Mouse (Mus musculus) midbrain, embryonic 14.5 days (tissue): ENCODE measurements at regions not wholly inside any gene's neighbourhood (a gene's known extent, or its start where the extent isn't known, plus 50 kb on each side); places are given as distances from the start of the nearest gene placed in this dataset.

ENCODE experiments used
- ATAC-seq: fragments of 200-750 bp; cut with Nextera tagmentation; 2 replicates; pipeline ENCODE4 v1.8.0; 2017; ENCODE audit warnings: moderate number of reproducible peaks, moderate library complexity; ENCODE audit not compliant: low FRiP score, low TSS enrichment
- DNase-seq: peaks from one replicate; pipeline ENCODE4 v3.0.0-alpha.2; 2015
- H3K27ac ChIP-seq: fragments of 300-500 bp; sonication (generic); replicated peaks from 2 replicates; pipeline ENCODE4 v1.5.1; 2014; ENCODE audit warnings: mild to moderate bottlenecking, low read depth, low read length, moderate library complexity
- H3K27me3 ChIP-seq: fragments of 300-500 bp; sonication (generic); 2 replicates; pipeline ENCODE4 v1.6.1; 2014; ENCODE audit warnings: low read length, control low read depth, mixed read lengths; ENCODE audit not compliant: control insufficient read depth, insufficient read depth
- H3K36me3 ChIP-seq: fragments of 300-500 bp; sonication (generic); 2 replicates; pipeline ENCODE4 v1.6.1; 2014; ENCODE audit warnings: low read length, control low read depth; ENCODE audit not compliant: control insufficient read depth, insufficient read depth
- H3K4me1 ChIP-seq: fragments of 300-500 bp; sonication (generic); 2 replicates; pipeline ENCODE4 v1.6.1; 2014; ENCODE audit warnings: mild to moderate bottlenecking, antibody characterized with exemption, low read length, control low read depth; ENCODE audit not compliant: control insufficient read depth, insufficient read depth
- H3K4me2 ChIP-seq: fragments of 300-500 bp; sonication (generic); 2 replicates; pipeline ENCODE4 v1.6.1; 2014; ENCODE audit warnings: mild to moderate bottlenecking, low read length, moderate library complexity
- H3K4me3 ChIP-seq: fragments of 300-500 bp; sonication (generic); replicated peaks from 2 replicates; pipeline ENCODE4 v1.5.1; 2014; ENCODE audit warnings: low read depth, low read length
- H3K9ac ChIP-seq: fragments of 300-500 bp; sonication (generic); replicated peaks from 2 replicates; pipeline ENCODE4 v1.6.1; 2014; ENCODE audit warnings: mild to moderate bottlenecking, low read length, moderate library complexity
- H3K9me3 ChIP-seq: fragments of 300-500 bp; sonication (generic); 2 replicates; pipeline ENCODE4 v1.6.1; 2016; ENCODE audit warnings: low read length, control low read depth, mixed read lengths; ENCODE audit not compliant: control insufficient read depth
- WGBS: fragments of 180-500 bp; shearing (Covaris S2); extraction: QIAGEN DNeasy Blood & Tissue Kit; methylation state at CpG from one replicate; pipeline ENCODE4 v1.1.7; 2014; 5-methylcytosine and 5-hydroxymethylcytosine counted together

GRCm38 (mm10) chr2:45775691-45776090 is 658.5 kb upstream of the Zeb2 start:
- 84% methylated on average over 4 of the region's 4 CpGs for WGBS
- no peaks in the 10 kb centered on the region for H3K4me1 ChIP-seq
- DNase-seq (no peak), ATAC-seq (no peak)
- H3K27ac ChIP-seq, result no peak overlapping the region
- no peak overlapping the region for H3K4me2 ChIP-seq
- H3K27me3 ChIP-seq, result no peaks in the 10 kb centered on the region
- H3K9me3 ChIP-seq, result no peaks in the 10 kb centered on the region
- H3K36me3 ChIP-seq, result no peaks in the 10 kb centered on the region
- H3K4me3 ChIP-seq, result no peak overlapping the region
- H3K9ac ChIP-seq, result no peak overlapping the region

GRCm38 (mm10) chr2:45774416-45774815 is 657.2 kb upstream of the Zeb2 start:
- H3K9ac ChIP-seq, result no peak overlapping the region
- H3K27ac ChIP-seq, result no peak overlapping the region
- H3K36me3 ChIP-seq, result no peaks in the 10 kb centered on the region
- DNase-seq, result no peak
- ATAC-seq, result no peak
- H3K4me1 ChIP-seq, result no peaks in the 10 kb centered on the region
- H3K4me2 ChIP-seq, result no peak overlapping the region
- WGBS, result 83% methylated on average over 3 of the region's 3 CpGs
- H3K4me3 ChIP-seq, result no peak overlapping the region
- H3K9me3 ChIP-seq, result no peaks in the 10 kb centered on the region
- H3K27me3 ChIP-seq, result no peaks in the 10 kb centered on the region

- WGBS, result 68% methylated on average over 1 of the region's 1 CpGs
- DNase-seq, result no peak
- no peak for ATAC-seq
These were observed 640.0 kb upstream of the Zeb2 start for GRCm38 (mm10) chr2:45757176-45757575.

GRCm38 (mm10) chr2:45756395-45756794 is 639.2 kb upstream of the Zeb2 start:
- no peaks in the 10 kb centered on the region for H3K9me3 ChIP-seq
- no peak overlapping the region for H3K4me2 ChIP-seq
- no peak overlapping the region for H3K27ac ChIP-seq
- no peaks in the 10 kb centered on the region for H3K4me1 ChIP-seq
- H3K36me3 ChIP-seq, result no peaks in the 10 kb centered on the region
- H3K9ac ChIP-seq, result no peak overlapping the region
- no peaks in the 10 kb centered on the region for H3K27me3 ChIP-seq
- H3K4me3 ChIP-seq, result no peak overlapping the region
- no peak for ATAC-seq
- no peak for DNase-seq
- WGBS, result 85% methylated on average over 3 of the region's 3 CpGs

More at GRCm38 (mm10) chr2:45757176-45757575, 640.0 kb upstream of the Zeb2 start:
- H3K9me3 ChIP-seq, result no peaks in the 10 kb centered on the region
- H3K9ac ChIP-seq, result no peak overlapping the region
- H3K27me3 ChIP-seq, result no peaks in the 10 kb centered on the region
- no peak overlapping the region for H3K4me3 ChIP-seq
- no peaks in the 10 kb centered on the region for H3K4me1 ChIP-seq
- no peak overlapping the region for H3K4me2 ChIP-seq
- no peak overlapping the region for H3K27ac ChIP-seq
- no peaks in the 10 kb centered on the region for H3K36me3 ChIP-seq

GRCm38 (mm10) chr2:45751746-45752145 is 634.6 kb upstream of the Zeb2 start:
- no peaks in the 10 kb centered on the region for H3K27me3 ChIP-seq
- H3K4me1 ChIP-seq, result no peaks in the 10 kb centered on the region
- H3K9ac ChIP-seq, result no peak overlapping the region
- DNase-seq (no peak), ATAC-seq (no peak)
- WGBS, result 56% methylated on average over 2 of the region's 2 CpGs
- H3K4me2 ChIP-seq, result no peak overlapping the region
- no peak overlapping the region for H3K4me3 ChIP-seq
- H3K27ac ChIP-seq, result no peak overlapping the region
- no peaks in the 10 kb centered on the region for H3K9me3 ChIP-seq
- no peaks in the 10 kb centered on the region for H3K36me3 ChIP-seq

GRCm38 (mm10) chr2:45749379-45749778 is 632.2 kb upstream of the Zeb2 start:
- no peak overlapping the region for H3K27ac ChIP-seq
- H3K9me3 ChIP-seq, result no peaks in the 10 kb centered on the region
- H3K36me3 ChIP-seq, result no peaks in the 10 kb centered on the region
- H3K4me2 ChIP-seq, result no peak overlapping the region
- H3K4me1 ChIP-seq, result no peaks in the 10 kb centered on the region
- DNase-seq, result no peak
- no peaks in the 10 kb centered on the region for H3K27me3 ChIP-seq
- no peak for ATAC-seq
- H3K4me3 ChIP-seq, result no peak overlapping the region
- WGBS, result 77% methylated on average over 2 of the region's 2 CpGs
- H3K9ac ChIP-seq, result no peak overlapping the region

- Histone ChIP-seq H3K9me3 (no peaks in the 10 kb centered on the region), H3K4me1 (no peaks in the 10 kb centered on the region), H3K9ac (no peak overlapping the region), H3K4me2 (no peak overlapping the region), H3K27ac (no peak overlapping the region), H3K4me3 (no peak overlapping the region), H3K27me3 (no peaks in the 10 kb centered on the region), H3K36me3 (no peaks in the 10 kb centered on the region)
- WGBS, result 77% methylated on average over 7 of the region's 7 CpGs
- ATAC-seq, result no peak
- DNase-seq, result no peak
These were observed 630.4 kb upstream of the Zeb2 start for GRCm38 (mm10) chr2:45747263-45748236.

GRCm38 (mm10) chr2:45746606-45747005 is 629.4 kb upstream of the Zeb2 start:
- ATAC-seq (no peak), DNase-seq (no peak)
- Histone ChIP-seq H3K27me3 (no peaks in the 10 kb centered on the region), H3K4me3 (no peak overlapping the region), H3K27ac (no peak overlapping the region), H3K36me3 (no peaks in the 10 kb centered on the region), H3K4me1 (no peaks in the 10 kb centered on the region), H3K9ac (no peak overlapping the region), H3K9me3 (no peaks in the 10 kb centered on the region), H3K4me2 (no peak overlapping the region)
- WGBS, result 89% methylated on average over 4 of the region's 4 CpGs

GRCm38 (mm10) chr2:45736278-45736677 is 619.1 kb upstream of the Zeb2 start:
- WGBS, result 26% methylated on average over 2 of the region's 2 CpGs
- H3K4me3 ChIP-seq, result no peak overlapping the region
- peak; percentile 17 for DNase-seq

More at GRCm38 (mm10) chr2:45736278-45736677, 619.1 kb upstream of the Zeb2 start:
- Histone ChIP-seq H3K27me3 (no peaks in the 10 kb centered on the region), H3K4me2 (no peak overlapping the region), H3K4me1 (no peaks in the 10 kb centered on the region), H3K36me3 (no peaks in the 10 kb centered on the region), H3K27ac (no peak overlapping the region), H3K9me3 (no peaks in the 10 kb centered on the region; the same call in 1 of the 2 replicates), H3K9ac (no peak overlapping the region)
- no peak; the same call in 1 of the 2 replicates for ATAC-seq
